Mouse (Mus musculus): ENCODE data around the gene Uckl1. TPM values are rescaled to one million over a fixed set of nuclear protein-coding genes. Genes with fewer than 3 reads are reported as not detected.
A peak's percentile ranks its signal among the peaks of the same experiment; 100 is the strongest.

The Uckl1 gene
- polyA plus RNA-seq, 1 experiment from 2014 or later: 60.9 TPM

- H3K4me1 ChIP-seq: peaks cover 14% of the 10 kb centered on the region
- H3K9me3 ChIP-seq: no peaks in the 10 kb centered on the region
- no peak overlapping the region for H3K27ac ChIP-seq
- H3K9ac ChIP-seq: no peak overlapping the region
- WGBS: 89% methylated on average over 11 of the region's 11 CpGs
- H3K36me3 ChIP-seq: peaks cover 62% of the 10 kb centered on the region
- no peak for ATAC-seq (ENCODE audit: insufficient read depth, low FRiP score, low read depth)
- no peaks in the 10 kb centered on the region for H3K27me3 ChIP-seq (replicated peaks)
- no peak overlapping the region for H3K4me3 ChIP-seq (replicated peaks)
- no peak overlapping the region for H3K4me2 ChIP-seq
Measured at GRCm38 (mm10) chr2:181588229-181588780, 3.6 kb upstream of the Uckl1 start.

GRCm38 (mm10) chr2:181587796-181588195 lies 3.1 kb upstream of the Uckl1 start:
- no peak overlapping the region for H3K4me3 ChIP-seq (replicated peaks)
- peaks cover 11% of the 10 kb centered on the region for H3K4me1 ChIP-seq
- H3K27me3 ChIP-seq (replicated peaks): no peaks in the 10 kb centered on the region
- H3K27ac ChIP-seq: no peak overlapping the region
- H3K36me3 ChIP-seq: peaks cover 62% of the 10 kb centered on the region
- ATAC-seq (ENCODE audit: insufficient read depth, low FRiP score, low read depth): no peak
- H3K4me2 ChIP-seq: no peak overlapping the region
- no peaks in the 10 kb centered on the region for H3K9me3 ChIP-seq
- 79% methylated on average over 6 of the region's 6 CpGs for WGBS
- no peak overlapping the region for H3K9ac ChIP-seq

- Histone ChIP-seq H3K4me3 (replicated peaks) (no peak overlapping the region), H3K27me3 (replicated peaks) (no peaks in the 10 kb centered on the region), H3K9ac (no peak overlapping the region), H3K4me2 (no peak overlapping the region), H3K36me3 (peaks cover 62% of the 10 kb centered on the region), H3K27ac (no peak overlapping the region), H3K4me1 (peaks cover 5% of the 10 kb centered on the region), H3K9me3 (no peaks in the 10 kb centered on the region)
- 92% methylated on average over 3 of the region's 3 CpGs for WGBS
- ATAC-seq (ENCODE audit: insufficient read depth, low FRiP score, low read depth): no peak
Measured at GRCm38 (mm10) chr2:181586124-181586523, 1.4 kb upstream of the Uckl1 start.

- Histone ChIP-seq H3K9ac (no peak overlapping the region), H3K9me3 (no peaks in the 10 kb centered on the region), H3K36me3 (peaks cover 61% of the 10 kb centered on the region), H3K27ac (no peak overlapping the region), H3K4me3 (replicated peaks) (no peak overlapping the region), H3K27me3 (replicated peaks) (no peaks in the 10 kb centered on the region), H3K4me2 (no peak overlapping the region), H3K4me1 (peaks cover 4% of the 10 kb centered on the region; the same call in 1 of the 2 replicates)
- 92% methylated on average over 5 of the region's 5 CpGs for WGBS
- no peak for ATAC-seq (ENCODE audit: insufficient read depth, low FRiP score, low read depth)
Measured at GRCm38 (mm10) chr2:181585506-181585905, 814 bp upstream of the Uckl1 start.

- Histone ChIP-seq H3K4me3 (replicated peaks) (no peak overlapping the region), H3K4me2 (no peak overlapping the region), H3K9ac (no peak overlapping the region), H3K36me3 (peaks cover 44% of the 10 kb centered on the region), H3K4me1 (peaks cover 22% of the 10 kb centered on the region), H3K27me3 (replicated peaks) (no peaks in the 10 kb centered on the region), H3K27ac (no peak overlapping the region), H3K9me3 (no peaks in the 10 kb centered on the region)
- no peak for ATAC-seq (ENCODE audit: insufficient read depth, low FRiP score, low read depth)
- 95% methylated on average over 3 of the region's 3 CpGs for WGBS
Measured at GRCm38 (mm10) chr2:181583460-181584257, 1.0 kb downstream of the Uckl1 start.

- no peak overlapping the region for H3K9ac ChIP-seq
- WGBS: 74% methylated on average over 1 of the region's 1 CpGs
- no peak overlapping the region for H3K4me3 ChIP-seq (replicated peaks)
- H3K36me3 ChIP-seq: peaks cover 37% of the 10 kb centered on the region
- H3K4me1 ChIP-seq: peaks cover 29% of the 10 kb centered on the region
- no peak for ATAC-seq (ENCODE audit: insufficient read depth, low FRiP score, low read depth)
- H3K27me3 ChIP-seq (replicated peaks): no peaks in the 10 kb centered on the region
- H3K9me3 ChIP-seq: no peaks in the 10 kb centered on the region
- H3K4me2 ChIP-seq: no peak overlapping the region
- H3K27ac ChIP-seq: 0 out of 2 replicates have a peak overlapping the region, but pooled peaks have one; percentile 95
Measured at GRCm38 (mm10) chr2:181582939-181583338, 1.8 kb downstream of the Uckl1 start.

GRCm38 (mm10) chr2:181582358-181582757 lies 2.3 kb downstream of the Uckl1 start:
- H3K36me3 ChIP-seq: peaks cover 32% of the 10 kb centered on the region
- peak overlapping the region; percentile 91; the same call in 1 of the 2 replicates for H3K4me2 ChIP-seq
- H3K9ac ChIP-seq: no peak overlapping the region
- peaks cover 31% of the 10 kb centered on the region for H3K4me1 ChIP-seq
- no peaks in the 10 kb centered on the region for H3K27me3 ChIP-seq (replicated peaks)
- WGBS: 82% methylated on average over 2 of the region's 2 CpGs
- peak overlapping the region; percentile 95; the same call in 1 of the 2 replicates for H3K27ac ChIP-seq
- no peak for ATAC-seq (ENCODE audit: insufficient read depth, low FRiP score, low read depth)
- no peaks in the 10 kb centered on the region for H3K9me3 ChIP-seq
- H3K4me3 ChIP-seq (replicated peaks): peak overlapping the region; percentile 72; the same call in 1 of the 2 replicates

GRCm38 (mm10) chr2:181581402-181582120 lies 3.1 kb downstream of the Uckl1 start:
- H3K27me3 ChIP-seq (replicated peaks): no peaks in the 10 kb centered on the region
- WGBS: under 1% methylated on average over 49 of the region's 49 CpGs
- ATAC-seq (ENCODE audit: insufficient read depth, low FRiP score, low read depth): peak; percentile 82

GRCm38 (mm10) chr2:181581016-181581401 lies 3.7 kb downstream of the Uckl1 start:
- H3K4me2 ChIP-seq: peak overlapping the region; percentile 91
- peak overlapping the region; percentile 72 for H3K4me3 ChIP-seq (replicated peaks)
- H3K9ac ChIP-seq: peak overlapping the region; percentile 82
- peaks cover 31% of the 10 kb centered on the region for H3K4me1 ChIP-seq
- WGBS: under 1% methylated on average over 11 of the region's 11 CpGs
- H3K27me3 ChIP-seq (replicated peaks): no peaks in the 10 kb centered on the region
- H3K27ac ChIP-seq: peak overlapping the region; percentile 95
- ATAC-seq (ENCODE audit: insufficient read depth, low FRiP score, low read depth): peak; percentile 80
- H3K9me3 ChIP-seq: no peaks in the 10 kb centered on the region
- peaks cover 20% of the 10 kb centered on the region for H3K36me3 ChIP-seq

More at GRCm38 (mm10) chr2:181581402-181582120, 3.1 kb downstream of the Uckl1 start:
- peaks cover 31% of the 10 kb centered on the region for H3K4me1 ChIP-seq
- H3K27ac ChIP-seq: peak overlapping the region; percentile 95
- H3K9ac ChIP-seq: peak overlapping the region; percentile 82
- H3K36me3 ChIP-seq: peaks cover 26% of the 10 kb centered on the region
- peak overlapping the region; percentile 91 for H3K4me2 ChIP-seq
- H3K4me3 ChIP-seq (replicated peaks): peak overlapping the region; percentile 72
- H3K9me3 ChIP-seq: no peaks in the 10 kb centered on the region

- Histone ChIP-seq H3K27ac (peak overlapping the region; percentile 95), H3K9ac (peak overlapping the region; percentile 37), H3K4me3 (replicated peaks) (peak overlapping the region; percentile 72), H3K4me1 (peaks cover 31% of the 10 kb centered on the region), H3K27me3 (replicated peaks) (no peaks in the 10 kb centered on the region), H3K9me3 (no peaks in the 10 kb centered on the region), H3K36me3 (peaks cover 13% of the 10 kb centered on the region), H3K4me2 (peak overlapping the region; percentile 91)
- 77% methylated on average over 5 of the region's 5 CpGs for WGBS
- no peak for ATAC-seq (ENCODE audit: insufficient read depth, low FRiP score, low read depth)
Measured at GRCm38 (mm10) chr2:181580131-181580772, 4.4 kb downstream of the Uckl1 start.

- H3K9me3 ChIP-seq: no peaks in the 10 kb centered on the region
- no peak overlapping the region for H3K9ac ChIP-seq
- 77% methylated on average over 1 of the region's 1 CpGs for WGBS
- H3K4me1 ChIP-seq: peaks cover 31% of the 10 kb centered on the region
- no peak overlapping the region for H3K4me3 ChIP-seq (replicated peaks)
- no peak overlapping the region for H3K4me2 ChIP-seq
- ATAC-seq (ENCODE audit: insufficient read depth, low FRiP score, low read depth): no peak
- peaks cover 8% of the 10 kb centered on the region for H3K36me3 ChIP-seq
- no peaks in the 10 kb centered on the region for H3K27me3 ChIP-seq (replicated peaks)
- no peak overlapping the region for H3K27ac ChIP-seq
Measured at GRCm38 (mm10) chr2:181579681-181580080, 5.0 kb downstream of the Uckl1 start.
